Mouse (Mus musculus) neural tube, embryonic 10.5 days (tissue): ENCODE data around the gene Akt1s1.
"Not testable (repeated sequence)": the region's sequence is repeated elsewhere in the genome, so short reads cannot be mapped to it uniquely, and the experiment has no call there.

Experiments
- DNase-seq: peaks from one replicate; pipeline ENCODE4 v3.0.0-alpha.2; 2017; ENCODE audit warnings: low spot score; ENCODE audit errors: extremely low spot score

Akt1s1 gene

GRCm38 (mm10) chr7:44868465-44868864 is 19.7 kb downstream of the Akt1s1 start:
- no peak for DNase-seq

- peak; percentile 85 for DNase-seq
Observed at GRCm38 (mm10) chr7:44868919-44869696, 20.3 kb downstream of the Akt1s1 start.

GRCm38 (mm10) chr7:44869697-44870528 is 21.1 kb downstream of the Akt1s1 start, which contains the start of gene Ptov1:
Gene Ptov1 (minus strand): TSS chr7:44869788.
- peak; percentile 94 for DNase-seq

- no peak for DNase-seq
Observed at GRCm38 (mm10) chr7:44870614-44871013, 21.8 kb downstream of the Akt1s1 start.

GRCm38 (mm10) chr7:44871181-44871580 is 22.4 kb downstream of the Akt1s1 start:
- DNase-seq, result no peak

GRCm38 (mm10) chr7:44871774-44872173 is 23.0 kb downstream of the Akt1s1 start:
- DNase-seq, result not testable (repeated sequence)

- DNase-seq, result no peak
Observed at GRCm38 (mm10) chr7:44877833-44878232, 29.0 kb downstream of the Akt1s1 start.

- DNase-seq, result no peak
Observed at GRCm38 (mm10) chr7:44883036-44883435, 34.2 kb downstream of the Akt1s1 start.

GRCm38 (mm10) chr7:44884637-44885036 is 35.8 kb downstream of the Akt1s1 start:
- DNase-seq, result no peak

- DNase-seq, result no peak
Observed at GRCm38 (mm10) chr7:44886964-44887363, 38.2 kb downstream of the Akt1s1 start.

GRCm38 (mm10) chr7:44888256-44889105 is 39.7 kb downstream of the Akt1s1 start:
- no peak for DNase-seq

GRCm38 (mm10) chr7:44890180-44890579 is 41.4 kb downstream of the Akt1s1 start:
- no peak for DNase-seq

GRCm38 (mm10) chr7:44890737-44891136 is 41.9 kb downstream of the Akt1s1 start:
- DNase-seq, result no peak

GRCm38 (mm10) chr7:44891611-44892010 is 42.8 kb downstream of the Akt1s1 start:
- DNase-seq, result no peak

- DNase-seq, result peak; percentile 95
Observed at GRCm38 (mm10) chr7:44892276-44892921, 43.6 kb downstream of the Akt1s1 start, which contains the start of gene Med25. Gene Med25 (minus strand): TSS chr7:44892712.

GRCm38 (mm10) chr7:44893197-44893596 is 44.4 kb downstream of the Akt1s1 start:
- DNase-seq, result no peak

GRCm38 (mm10) chr7:44894175-44894574 is 45.4 kb downstream of the Akt1s1 start:
- DNase-seq, result no peak

GRCm38 (mm10) chr7:44895206-44895592 is 46.4 kb downstream of the Akt1s1 start:
- DNase-seq, result no peak

- DNase-seq, result peak; percentile 89
Observed at GRCm38 (mm10) chr7:44895593-44896434, 47.0 kb downstream of the Akt1s1 start, which contains the start of gene Fuz. Gene Fuz (plus strand): TSS chr7:44896079.

GRCm38 (mm10) chr7:44896499-44896898 is 47.7 kb downstream of the Akt1s1 start:
- no peak for DNase-seq
